Mouse (Mus musculus): ENCODE measurements around the gene Topaz1.
"Not testable (repeated sequence)": the region's sequence is repeated elsewhere in the genome, so short reads cannot be mapped to it uniquely, and the experiment has no call there.

Topaz1 gene

DNA sequence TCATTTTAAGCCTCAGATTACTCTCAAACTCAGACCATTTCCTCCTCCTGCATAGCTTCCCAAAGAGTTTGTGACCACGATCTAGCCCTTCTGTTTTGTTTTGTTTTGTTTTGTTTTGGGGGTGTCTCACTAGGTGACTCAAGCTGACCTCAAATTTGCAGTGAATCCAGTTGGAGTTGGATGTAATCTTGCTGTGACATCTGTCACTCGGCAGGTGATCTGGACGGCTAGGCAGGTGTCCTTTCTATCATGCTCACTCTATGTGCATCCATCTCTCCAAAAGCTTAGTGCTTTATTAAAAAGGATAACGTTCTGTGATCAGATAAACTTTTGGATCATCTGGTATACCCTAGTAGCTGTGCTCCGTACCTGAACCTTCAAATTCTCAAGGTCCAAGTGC is 65.2 kb downstream of the Topaz1 start:
- DNase-seq (ENCODE audit: low spot score) = no peak

DNA sequence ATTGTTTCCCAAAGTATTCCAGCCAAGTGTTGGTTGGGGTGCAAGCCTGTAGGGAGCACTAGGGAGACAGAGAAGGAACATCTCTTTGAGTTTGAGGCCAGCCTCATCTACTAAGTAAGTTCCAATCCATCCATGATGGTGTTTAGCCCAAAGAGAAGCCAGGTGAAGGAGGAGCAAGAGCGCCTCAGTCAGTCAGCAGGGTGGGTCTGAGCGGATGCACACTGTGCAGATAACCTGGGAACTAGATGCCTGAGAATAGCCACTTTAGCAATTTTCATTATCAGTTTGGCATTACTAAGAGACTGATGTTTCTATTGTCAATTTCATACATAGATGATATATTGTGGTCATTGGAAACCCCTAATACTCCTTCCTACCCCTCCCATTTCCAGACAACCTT is 67.6 kb downstream of the Topaz1 start:
- DNase-seq (ENCODE audit: low spot score) = no peak

DNA sequence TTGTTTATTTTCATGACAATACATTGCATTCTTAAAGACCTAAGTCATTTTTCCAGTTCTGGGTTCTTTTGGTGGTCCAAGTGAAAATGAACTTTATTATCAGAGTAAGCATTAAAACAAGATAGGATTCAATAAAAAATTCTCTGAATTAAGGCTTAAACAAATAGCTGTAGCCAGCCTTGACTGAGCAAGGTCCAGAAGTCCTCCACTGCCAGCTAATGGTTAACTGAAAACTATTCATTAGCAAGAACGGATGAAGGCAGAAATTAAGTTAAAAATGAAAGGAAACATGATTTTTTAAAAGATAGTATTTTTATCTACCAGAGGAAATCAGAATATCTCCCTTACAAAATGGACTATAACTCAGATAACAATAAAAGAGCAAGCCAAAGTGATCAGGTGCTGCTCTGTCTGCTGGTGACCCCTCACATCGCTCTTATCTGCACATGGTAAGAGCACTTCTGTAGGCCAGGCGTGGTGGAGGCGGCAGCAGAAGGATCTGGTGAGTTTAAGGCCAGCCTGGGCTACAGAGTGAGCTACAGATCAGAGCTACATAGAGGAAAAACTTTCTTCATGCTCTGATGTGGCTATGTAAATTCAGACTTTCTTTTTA is 68.2 kb downstream of the Topaz1 start:
- DNase-seq (ENCODE audit: low spot score) = no peak

DNA sequence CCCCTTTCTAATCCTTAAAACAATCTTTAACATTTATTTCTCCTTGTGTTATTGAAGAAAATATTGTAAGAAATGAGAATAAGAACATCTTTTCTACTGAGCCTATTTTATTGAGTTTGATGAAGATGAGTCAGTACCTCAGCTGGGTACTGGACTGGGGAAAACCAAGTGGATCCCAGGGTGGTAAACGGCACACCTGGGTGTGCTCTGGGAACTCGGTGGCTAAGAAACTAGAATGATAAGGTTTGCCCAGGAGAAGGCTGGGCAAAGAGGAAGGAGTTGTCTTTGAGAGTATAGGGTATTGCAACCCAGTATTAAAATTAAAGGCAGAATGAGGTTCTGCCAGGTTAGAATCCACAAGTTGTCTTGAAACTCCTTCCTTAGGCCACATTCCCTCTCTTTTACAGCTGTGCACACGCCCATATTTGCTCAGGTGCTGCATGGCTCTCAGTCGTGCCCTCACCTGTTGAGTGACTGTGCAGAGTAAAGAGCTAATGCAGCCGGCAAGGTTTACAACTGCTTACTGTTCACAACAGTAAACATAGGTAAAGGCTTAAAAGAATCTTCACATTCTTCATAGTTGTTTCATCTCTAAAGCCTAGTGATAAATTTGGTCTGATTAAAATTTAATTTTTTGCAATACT is 76.3 kb downstream of the Topaz1 start:
- no peak for DNase-seq (ENCODE audit: low spot score)

DNA sequence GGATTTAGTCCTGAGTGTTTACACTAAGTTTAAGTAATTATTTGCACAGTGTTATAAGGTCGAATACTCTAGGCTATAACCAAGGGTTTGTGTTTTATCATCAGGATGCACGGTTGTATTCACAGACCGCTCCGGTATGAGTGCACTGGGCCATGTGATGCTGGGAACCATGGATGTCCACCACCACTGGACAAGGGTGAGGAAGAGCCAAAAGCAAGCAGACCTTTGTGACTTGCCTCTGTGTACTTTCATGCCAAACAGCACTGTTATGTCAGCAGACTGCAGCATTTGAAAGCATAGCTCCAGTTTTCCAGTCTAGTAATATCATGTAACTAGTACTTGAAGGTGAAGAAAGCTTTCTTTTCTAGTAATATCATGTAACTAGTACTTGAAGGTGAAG is 79.6 kb downstream of the Topaz1 start:
- no peak for DNase-seq (ENCODE audit: low spot score)

DNA sequence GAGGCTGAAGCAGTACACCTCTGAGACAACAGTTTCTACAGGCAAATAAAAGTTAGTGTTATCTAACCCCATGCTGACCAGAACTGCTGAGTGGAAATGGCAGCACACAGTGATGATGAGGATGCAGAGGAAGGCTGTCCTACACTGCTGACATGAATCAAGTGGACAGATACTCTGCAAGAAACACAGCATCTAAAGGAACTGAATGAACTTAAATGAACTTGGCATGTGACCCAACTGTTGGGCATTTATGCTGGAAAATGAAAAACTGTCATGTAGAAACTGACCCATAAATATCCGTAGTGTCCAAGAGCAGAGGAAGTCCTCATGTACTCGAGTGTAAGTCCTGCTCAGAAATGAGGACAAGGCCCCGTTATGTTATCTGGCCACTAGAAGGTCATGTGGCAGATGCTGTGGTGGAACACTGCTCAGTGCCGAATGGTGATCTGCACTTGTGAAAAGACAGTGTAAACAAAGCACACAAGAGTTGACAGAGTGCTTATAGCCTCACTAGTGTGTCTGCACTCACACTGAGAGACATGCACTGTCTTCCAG is 82.8 kb downstream of the Topaz1 start:
- no peak for DNase-seq (ENCODE audit: low spot score)

DNA sequence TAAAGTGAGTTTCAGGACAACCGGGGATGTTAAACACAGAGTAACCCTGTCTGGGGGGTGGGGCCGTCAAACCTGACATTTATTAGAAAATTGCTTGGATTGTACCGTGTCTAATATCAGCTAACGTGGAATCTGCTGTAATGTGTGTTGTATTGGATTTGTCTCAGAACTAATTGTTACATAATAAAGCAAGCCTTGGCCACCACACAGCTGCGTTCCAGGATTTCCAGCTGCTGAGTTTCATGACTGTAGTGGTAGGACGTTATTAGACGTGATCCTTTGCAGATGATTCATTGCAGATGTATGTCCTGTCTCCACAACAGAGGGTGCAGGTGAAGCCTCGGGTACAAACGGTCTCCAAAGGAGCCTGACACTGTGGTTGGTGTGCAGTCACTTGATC is 89.0 kb downstream of the Topaz1 start:
- DNase-seq (ENCODE audit: low spot score) = peak; percentile 45

DNA sequence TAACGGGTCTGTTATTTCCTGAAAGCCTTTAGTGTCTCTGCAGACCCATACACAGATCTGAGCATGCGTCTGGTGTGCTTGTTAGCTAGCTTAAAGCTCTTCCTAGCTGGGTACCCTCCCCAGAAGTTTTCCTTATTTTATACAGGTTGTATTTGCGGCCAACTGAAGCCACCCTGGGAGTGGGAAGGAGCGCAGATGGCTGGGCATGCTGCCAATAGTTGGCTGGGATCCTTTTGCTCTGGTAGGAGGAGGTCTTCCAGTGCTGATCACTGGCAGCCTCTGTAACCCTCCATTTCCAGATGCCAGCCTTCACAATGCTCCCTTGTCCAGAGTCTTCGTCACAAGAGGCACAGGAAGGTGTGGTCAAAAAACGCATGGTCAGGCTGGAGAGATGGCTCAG is 89.6 kb downstream of the Topaz1 start:
- peak; percentile 82 for DNase-seq (ENCODE audit: low spot score)

DNA sequence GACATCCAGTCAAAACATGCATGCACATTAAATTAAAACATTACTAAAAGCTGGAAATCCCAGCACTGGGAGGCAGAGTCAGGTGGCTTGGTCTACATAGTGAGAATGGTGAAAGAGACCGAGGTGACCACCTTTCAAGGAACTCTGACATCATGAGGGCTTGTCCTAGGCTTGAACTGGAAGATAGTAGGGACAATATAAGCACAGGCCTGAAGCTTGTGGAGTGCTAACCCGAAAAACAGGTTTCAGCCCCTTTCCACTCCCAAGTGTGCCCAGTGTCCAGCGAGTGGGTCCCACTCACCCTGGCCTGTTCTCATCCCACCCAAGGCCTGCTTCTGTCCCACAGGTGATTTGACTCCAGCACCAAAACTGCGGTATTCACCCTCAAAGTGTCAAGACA is 90.1 kb downstream of the Topaz1 start:
- DNase-seq (ENCODE audit: low spot score) = no peak

DNA sequence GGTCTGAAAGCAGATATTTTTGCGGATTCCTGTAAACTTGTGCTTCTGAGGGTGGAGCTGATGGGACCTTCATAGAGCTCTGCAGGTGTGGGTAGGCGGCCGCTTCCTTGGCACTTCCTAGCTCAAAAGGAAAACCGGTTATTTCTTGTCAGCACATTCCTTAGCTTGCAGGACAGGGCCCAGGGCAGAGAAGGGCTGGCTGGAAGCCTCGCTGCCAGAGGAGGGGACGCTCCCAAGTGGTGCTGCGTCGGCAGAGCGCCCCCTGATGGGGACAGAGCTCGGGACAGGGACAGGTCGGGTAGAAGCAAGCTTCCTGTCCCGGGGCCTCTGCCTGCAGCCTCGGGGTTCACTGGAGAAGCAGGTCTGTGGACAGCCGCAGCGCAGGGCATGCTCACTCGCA is 90.5 kb downstream of the Topaz1 start:
- no peak for DNase-seq (ENCODE audit: low spot score)

DNA sequence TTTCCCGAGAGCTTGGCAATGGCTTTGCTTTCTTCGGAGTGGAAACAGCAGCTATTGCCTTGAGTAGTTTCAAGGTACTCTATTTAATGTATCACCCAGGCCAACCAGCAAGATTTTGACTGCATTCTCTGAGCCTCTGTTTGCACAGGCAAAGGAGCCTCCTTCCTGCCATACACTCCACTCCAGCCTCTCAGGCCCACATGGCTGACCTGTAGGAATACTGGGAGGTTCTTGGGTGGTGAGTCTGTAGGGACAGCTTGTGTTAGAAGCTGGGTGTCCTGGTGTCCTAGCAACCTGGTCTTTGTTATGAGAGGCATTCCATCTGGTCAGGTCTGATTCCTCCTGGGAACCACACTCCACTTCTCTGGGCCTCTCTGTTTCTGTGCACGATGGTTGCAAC is 96.6 kb downstream of the Topaz1 start, which contains the start of gene Gm35549:
Gene Gm35549, minus strand, starts transcription at position 276 of the 400 bp plus-strand sequence.
- peak; percentile 25 for DNase-seq (ENCODE audit: low spot score)

DNA sequence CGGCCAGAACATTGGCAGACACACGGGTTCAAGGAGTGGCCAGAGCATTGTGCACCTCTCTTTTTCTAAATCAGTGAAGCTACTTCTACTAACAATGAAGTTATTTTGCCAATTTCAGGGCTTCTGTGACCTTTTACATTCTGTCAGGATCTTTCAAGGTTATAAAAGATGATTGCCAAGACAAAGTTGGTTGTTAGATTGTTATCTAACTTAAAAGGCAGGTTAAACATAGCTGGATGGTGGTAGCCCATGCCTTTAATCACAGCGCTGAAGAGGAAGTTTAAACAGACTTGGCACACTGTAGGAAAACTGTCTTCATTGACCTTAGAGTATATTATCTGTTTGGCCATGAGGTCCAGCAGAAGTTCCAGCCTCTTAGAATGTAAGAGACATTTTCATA is 98.5 kb downstream of the Topaz1 start:
- no peak for DNase-seq (ENCODE audit: low spot score)

DNA sequence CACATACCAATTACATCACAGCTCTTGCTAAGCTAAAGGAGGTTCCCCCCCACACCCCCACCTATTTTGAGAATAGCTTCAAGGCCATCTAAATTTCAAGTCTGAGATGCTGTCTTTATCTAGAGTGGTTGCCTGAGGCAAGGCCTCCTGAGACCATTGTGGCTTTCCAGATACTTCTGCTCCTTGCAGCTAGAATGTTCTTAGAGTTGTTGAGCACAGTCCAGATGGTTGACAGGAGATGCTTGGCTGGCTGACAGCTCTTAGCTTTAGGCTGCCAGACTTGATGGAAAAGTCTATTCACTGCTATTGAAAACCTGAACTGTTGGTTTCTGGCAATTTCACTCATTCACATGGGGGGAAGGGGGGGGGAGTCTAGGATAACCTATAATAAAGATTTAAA is 99.0 kb downstream of the Topaz1 start:
- no peak for DNase-seq (ENCODE audit: low spot score)

DNA sequence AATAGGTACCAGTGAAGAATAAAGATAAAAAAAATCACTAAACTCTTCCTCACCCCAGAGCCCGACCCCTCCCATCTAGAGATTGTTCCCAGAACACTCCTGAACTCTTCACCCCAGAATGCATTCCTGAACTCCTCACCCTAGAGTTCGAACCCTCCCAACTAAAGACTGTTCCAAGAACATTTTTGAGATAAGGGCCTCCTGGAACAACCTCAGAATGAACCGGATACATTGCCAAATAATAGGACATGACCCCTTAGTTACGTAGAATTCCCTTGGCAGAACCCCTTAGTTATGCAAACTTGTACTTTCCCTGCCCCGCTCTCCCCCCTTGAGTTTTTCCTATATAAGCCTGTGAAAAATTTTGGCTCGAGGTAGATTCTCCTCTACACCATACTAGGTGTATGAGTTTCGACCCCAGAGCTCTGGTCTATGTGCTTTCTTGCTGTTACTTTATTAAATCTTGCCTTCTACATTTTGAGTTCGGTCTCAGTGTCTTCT is 100.7 kb downstream of the Topaz1 start:
- not testable (repeated sequence) for DNase-seq (ENCODE audit: low spot score)

All from MN1 (cell line).